Mouse (Mus musculus) kidney, postnatal 4 days (tissue): ENCODE measurements around the gene Gadd45b.

Experiments used
- DNase-seq, 2 experiments: peaks; one replicate each; pipeline ENCODE4 v3.0.0; 2021; ENCODE audit warnings: mixed read lengths in 2 of 2

Gadd45b gene

GRCm38 (mm10) chr10:80929299-80930226 is at the start of gene Gadd45b:
Gene Gadd45b, plus strand, starts transcription at chr10:80930073.
- DNase-seq, result peak; percentile 99 to 100

- peak; percentile 79 to 82 for DNase-seq
These were observed 49.7 kb upstream of the Gadd45b start for GRCm38 (mm10) chr10:80880131-80880641.

- DNase-seq, result no peak
These were observed 49.0 kb upstream of the Gadd45b start for GRCm38 (mm10) chr10:80880901-80881300.

GRCm38 (mm10) chr10:80881301-80881700 is 48.6 kb upstream of the Gadd45b start:
- DNase-seq, result peak; percentile 86 to 88

GRCm38 (mm10) chr10:80887181-80887580 is 42.7 kb upstream of the Gadd45b start:
- DNase-seq, result peak; percentile 71 to 80

- DNase-seq, result no peak
These were observed 34.8 kb upstream of the Gadd45b start for GRCm38 (mm10) chr10:80895100-80895499.

DNA sequence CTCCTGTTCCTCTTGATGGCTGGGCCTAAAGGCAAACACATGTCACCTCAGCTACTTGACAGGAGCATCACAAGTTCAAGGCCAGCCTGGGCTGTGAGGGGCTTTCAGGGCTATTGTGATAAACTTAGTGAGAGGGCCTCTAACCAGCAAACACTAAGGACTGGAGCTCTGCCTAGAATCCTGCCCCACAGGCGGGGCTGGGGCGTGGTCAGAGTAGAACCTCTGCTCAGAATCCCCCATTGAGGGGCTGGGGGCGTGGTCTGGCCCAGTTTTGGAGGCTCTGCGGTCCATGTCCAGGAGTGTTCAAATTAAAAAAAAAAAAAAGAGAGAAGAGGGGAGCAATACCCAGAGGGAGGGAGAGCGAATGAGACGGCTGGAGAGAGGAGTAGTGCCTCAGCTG is 34.2 kb upstream of the Gadd45b start:
- DNase-seq, result no peak

DNA sequence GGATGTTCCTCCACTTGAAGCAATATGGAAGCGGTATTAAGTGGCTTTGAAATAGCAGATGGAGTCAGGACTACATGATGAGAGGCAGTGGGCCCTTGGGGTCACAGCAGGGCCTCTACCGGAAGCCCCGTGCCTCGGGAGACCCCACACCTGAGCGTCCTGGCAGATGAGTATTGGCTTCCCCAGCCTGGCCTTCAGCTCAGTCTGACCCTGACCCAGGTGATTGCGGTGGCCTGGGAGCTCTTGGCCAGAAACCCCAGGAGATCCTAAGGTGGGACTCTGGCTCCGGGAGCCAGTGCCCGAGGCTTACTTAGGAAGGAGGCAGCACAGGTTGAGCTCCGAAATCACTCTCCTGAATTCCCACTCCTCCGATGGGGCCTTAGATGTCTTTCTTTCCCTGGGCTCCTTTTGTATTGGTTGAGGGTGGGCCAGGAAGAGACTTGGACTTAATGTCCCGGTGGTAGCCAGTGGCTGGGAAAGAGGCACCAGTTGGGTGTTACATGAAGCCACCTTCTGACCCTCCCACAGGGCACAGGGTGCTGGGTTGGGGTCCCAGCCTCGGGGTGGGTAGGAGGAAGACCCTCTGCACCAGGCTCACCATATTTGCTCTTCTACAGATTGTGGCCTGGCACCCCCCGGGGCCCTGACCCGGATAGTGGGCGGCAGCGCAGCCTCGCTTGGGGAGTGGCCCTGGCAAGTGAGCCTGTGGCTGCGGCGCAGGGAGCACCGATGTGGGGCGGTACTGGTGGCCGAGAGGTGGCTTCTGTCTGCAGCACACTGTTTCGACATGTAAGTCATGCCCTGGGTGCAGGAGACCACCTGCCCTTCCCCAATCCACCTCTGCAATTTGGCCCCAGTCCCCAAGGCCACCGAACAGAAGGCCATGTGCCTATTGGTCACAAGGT is 33.0 kb upstream of the Gadd45b start:
- no peak for DNase-seq

GRCm38 (mm10) chr10:80897861-80898510 is 31.9 kb upstream of the Gadd45b start:
- DNase-seq, result no peak

DNA sequence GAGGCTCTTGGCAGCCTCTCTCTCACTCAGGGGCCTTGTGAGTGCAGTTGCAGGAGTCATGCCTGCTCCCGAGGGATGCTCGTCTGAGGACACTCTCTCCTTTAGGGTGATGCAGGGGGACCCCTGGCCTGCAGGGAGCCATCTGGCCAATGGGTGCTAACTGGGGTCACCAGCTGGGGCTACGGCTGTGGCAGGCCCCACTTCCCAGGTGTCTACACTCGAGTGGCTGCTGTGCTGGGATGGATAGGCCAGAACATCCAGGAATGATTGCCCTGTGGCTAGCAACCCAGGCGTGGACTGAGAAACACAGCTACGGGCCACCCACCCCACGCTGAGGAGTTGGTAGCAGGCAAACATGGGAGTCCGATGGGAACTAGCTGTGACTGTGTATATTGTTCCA is 30.8 kb upstream of the Gadd45b start:
- DNase-seq, result no peak

DNA sequence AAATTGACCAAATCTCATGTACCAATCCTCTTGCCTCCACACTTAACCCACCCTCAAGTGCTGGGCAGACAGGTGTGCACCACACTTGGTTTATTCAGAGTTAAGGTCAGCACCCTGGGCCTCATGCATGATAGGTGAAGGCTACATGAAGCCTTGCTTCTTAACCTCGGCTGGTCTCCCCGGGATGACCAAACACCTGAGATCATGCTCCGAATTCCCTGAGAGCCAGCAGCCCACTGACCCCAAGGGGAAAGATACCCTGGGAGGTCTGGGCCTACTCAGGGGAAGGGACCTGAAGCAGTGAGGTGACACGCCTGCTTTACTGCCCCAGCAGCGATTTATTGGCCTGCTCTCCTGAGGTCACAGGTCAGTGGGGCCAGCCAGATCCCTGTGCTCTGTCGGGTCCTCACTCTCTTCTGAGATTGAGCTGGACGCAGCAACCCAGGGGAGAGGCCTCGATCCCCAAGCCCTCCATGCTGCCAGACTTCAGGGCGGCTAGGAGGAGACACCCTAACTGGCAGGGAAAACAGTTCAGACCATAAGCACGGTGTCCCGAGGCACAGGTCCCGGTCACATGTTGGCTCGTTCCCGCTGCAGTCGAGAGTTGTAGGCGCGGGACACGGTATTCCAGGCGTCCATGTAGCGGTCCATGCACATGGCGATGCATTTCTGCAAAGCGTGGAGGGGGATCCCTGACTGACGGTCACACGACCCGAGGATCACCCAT is 30.1 kb upstream of the Gadd45b start:
- DNase-seq, result no peak

GRCm38 (mm10) chr10:80900318-80901247 is 29.3 kb upstream of the Gadd45b start, which contains the start of gene Timm13:
Gene Timm13, minus strand, starts transcription at chr10:80900969.
- peak; percentile 98 to 99 for DNase-seq

GRCm38 (mm10) chr10:80901409-80902272 is 28.2 kb upstream of the Gadd45b start:
- DNase-seq, result peak in 1 of 2 experiments; percentile 29

GRCm38 (mm10) chr10:80902273-80902940 is 27.5 kb upstream of the Gadd45b start:
- no peak for DNase-seq

GRCm38 (mm10) chr10:80903282-80903681 is 26.6 kb upstream of the Gadd45b start:
- DNase-seq, result no peak

GRCm38 (mm10) chr10:80904004-80904693 is 25.7 kb upstream of the Gadd45b start:
- DNase-seq, result no peak

DNA sequence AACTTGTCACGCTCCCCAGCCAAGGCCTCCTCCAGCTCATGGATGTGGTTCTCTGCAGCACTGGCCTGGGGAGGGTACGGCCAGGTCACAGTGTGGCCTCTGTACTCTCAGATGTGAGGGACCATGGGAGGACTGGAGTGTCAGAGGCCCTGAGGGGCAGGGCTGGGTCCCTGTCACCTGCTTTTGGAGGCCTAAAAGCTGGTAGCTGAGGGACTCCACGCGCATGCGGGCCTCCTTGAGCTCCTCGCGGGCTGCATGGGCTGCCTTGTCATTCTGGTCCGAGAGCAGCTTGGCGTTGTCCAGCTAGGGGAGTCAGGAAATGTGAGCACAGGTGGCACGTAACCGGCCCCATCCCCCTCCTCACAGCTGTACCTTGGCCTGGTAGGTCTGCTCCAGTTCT is 25.2 kb upstream of the Gadd45b start:
- DNase-seq, result no peak

- no peak for DNase-seq
These were observed 20.3 kb upstream of the Gadd45b start for GRCm38 (mm10) chr10:80909375-80910162.
